Mouse (Mus musculus): ENCODE data around the gene Tex37. TPM values are rescaled to one million over a fixed set of nuclear protein-coding genes. Genes with fewer than 3 reads are reported as not detected.

Tex37 gene
- polyA plus RNA-seq, 1 experiment = not detected

DNA sequence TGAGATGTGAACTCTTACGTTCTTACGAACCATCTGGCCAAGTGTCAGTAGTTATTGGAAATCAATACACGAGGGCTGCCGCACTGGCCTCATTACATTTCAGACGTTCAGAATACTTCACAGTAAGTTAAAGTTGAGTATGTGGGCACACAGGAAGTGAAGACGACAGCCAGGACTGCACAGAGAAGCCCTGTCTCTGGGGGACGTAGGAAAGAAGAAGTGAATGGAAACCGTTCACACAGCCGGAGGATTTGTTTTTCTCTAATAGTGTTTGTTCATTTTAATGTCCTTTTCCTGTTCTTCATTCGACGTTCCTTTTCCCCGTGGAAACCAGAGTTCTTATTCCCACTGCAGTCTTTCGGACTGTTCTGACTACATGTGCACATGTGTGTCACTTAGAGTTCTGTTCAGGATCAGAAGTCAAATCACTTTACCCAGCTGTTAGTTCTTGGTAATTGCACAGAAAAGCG, 47.2 kb downstream of the Tex37 start:
- TF ChIP-seq TCF12 (IDR thresholded peaks at IDR 0.05; ENCODE audit: insufficient read depth, poor library complexity, severe bottlenecking) (no peak), MAX (IDR thresholded peaks at IDR 0.05; ENCODE audit: low read depth) (no peak), USF1 (IDR thresholded peaks at IDR 0.05; ENCODE audit: low read depth) (no peak), SRF (IDR thresholded peaks at IDR 0.05; ENCODE audit: control insufficient read depth, insufficient read length, low read depth) (no peak), MYOG (IDR thresholded peaks at IDR 0.05; ENCODE audit: control insufficient read depth in 1 of 3, insufficient read depth in 1 of 3, insufficient read length in 2 of 3, low read depth in 2 of 3) (no peak), REST (IDR thresholded peaks at IDR 0.05; ENCODE audit: insufficient read depth, insufficient read length) (no peak), POLR2A (IDR thresholded peaks at IDR 0.05; ENCODE audit: insufficient read length, low read depth) (no peak), MYOD1 (IDR thresholded peaks at IDR 0.05; ENCODE audit: control insufficient read depth in 1 of 3, insufficient read length in 2 of 3, low read depth in 2 of 3) (no peak), TCF3 (IDR thresholded peaks at IDR 0.05; ENCODE audit: insufficient read length, low read depth) (no peak), CEBPB (IDR thresholded peaks at IDR 0.05; ENCODE audit: insufficient read depth, poor library complexity, severe bottlenecking) (no peak)
- Histone ChIP-seq H3K4me2 (ENCODE audit: low read depth) (no peak overlapping the region), H3K79me2 (ENCODE audit: control insufficient read depth, insufficient read depth) (peaks cover 4% of the 10 kb centered on the region), H3ac (ENCODE audit: control insufficient read depth, insufficient read length) (no peak overlapping the region), H3K36me3 (ENCODE audit: control insufficient read depth, insufficient read depth) (no peaks in the 10 kb centered on the region), H3K27me3 (ENCODE audit: control insufficient read depth, insufficient read depth, insufficient read length) (no peaks in the 10 kb centered on the region), H3K4me3 (no peak overlapping the region)

DNA sequence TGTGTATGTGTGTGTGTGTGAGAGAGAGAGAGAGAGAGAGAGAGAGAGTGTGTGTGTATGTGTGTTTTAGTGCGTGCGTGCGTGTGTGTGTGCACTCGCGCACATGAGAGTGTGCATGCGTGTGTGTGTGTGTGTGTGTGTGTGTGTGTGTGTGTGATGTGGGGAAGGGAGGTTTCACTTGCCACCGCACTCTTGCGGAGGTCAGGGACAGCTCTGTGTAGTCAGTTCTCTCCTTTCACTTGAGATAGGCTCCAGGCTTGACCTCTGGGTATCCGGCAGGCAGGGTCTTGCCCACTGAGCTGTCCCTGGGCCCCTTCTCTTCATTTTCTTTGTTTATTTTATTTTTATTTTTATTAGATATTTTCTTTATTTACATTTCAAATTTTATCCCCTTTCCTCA, 51.4 kb downstream of the Tex37 start:
- Histone ChIP-seq H3K4me2 (ENCODE audit: low read depth) (no peak overlapping the region), H3K27me3 (ENCODE audit: control insufficient read depth, insufficient read depth, insufficient read length) (no peaks in the 10 kb centered on the region), H3K4me3 (no peak overlapping the region), H3K79me2 (ENCODE audit: control insufficient read depth, insufficient read depth) (peaks cover 4% of the 10 kb centered on the region), H3K36me3 (ENCODE audit: control insufficient read depth, insufficient read depth) (no peaks in the 10 kb centered on the region), H3ac (ENCODE audit: control insufficient read depth, insufficient read length) (no peak overlapping the region)
- TF ChIP-seq SRF (IDR thresholded peaks at IDR 0.05; ENCODE audit: control insufficient read depth, insufficient read length, low read depth) (no peak), USF1 (IDR thresholded peaks at IDR 0.05; ENCODE audit: low read depth) (no peak), MAX (IDR thresholded peaks at IDR 0.05; ENCODE audit: low read depth) (no peak), MYOG (IDR thresholded peaks at IDR 0.05; ENCODE audit: control insufficient read depth in 1 of 3, insufficient read depth in 1 of 3, insufficient read length in 2 of 3, low read depth in 2 of 3) (no peak), POLR2AphosphoS2 (IDR thresholded peaks at IDR 0.05; ENCODE audit: insufficient read length, low read depth) (no peak)

DNA sequence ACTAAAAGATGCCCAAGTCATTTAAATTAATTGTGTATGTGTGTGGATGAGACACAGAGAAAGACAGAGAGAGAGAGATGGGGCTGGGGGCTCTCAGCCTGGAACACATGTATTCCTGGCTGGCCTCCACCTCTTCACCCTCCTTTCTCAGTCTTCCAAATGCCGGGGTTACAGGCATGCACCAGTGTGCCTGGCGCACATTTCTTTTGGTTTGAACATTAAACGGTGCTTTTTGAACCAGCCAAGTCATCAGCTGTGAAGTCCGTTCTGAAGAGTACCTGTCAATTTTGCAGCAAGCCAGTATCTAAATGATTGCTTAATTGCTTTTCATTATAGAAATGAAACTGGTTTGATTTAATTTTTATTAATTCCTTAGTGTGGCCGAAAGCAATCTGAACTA, 52.0 kb downstream of the Tex37 start:
- Histone ChIP-seq H3K79me2 (ENCODE audit: control insufficient read depth, insufficient read depth) (peaks cover 4% of the 10 kb centered on the region), H3K4me2 (ENCODE audit: low read depth) (no peak overlapping the region), H3K27me3 (ENCODE audit: control insufficient read depth, insufficient read depth, insufficient read length) (no peaks in the 10 kb centered on the region), H3ac (ENCODE audit: control insufficient read depth, insufficient read length) (no peak overlapping the region), H3K36me3 (ENCODE audit: control insufficient read depth, insufficient read depth) (no peaks in the 10 kb centered on the region), H3K4me3 (no peak overlapping the region)
- TF ChIP-seq REST (IDR thresholded peaks at IDR 0.05; ENCODE audit: insufficient read depth, insufficient read length) = no peak
- TF ChIP-seq SRF (IDR thresholded peaks at IDR 0.05; ENCODE audit: control insufficient read depth, insufficient read length, low read depth) = no peak
- no peak for TF ChIP-seq TCF3 (IDR thresholded peaks at IDR 0.05; ENCODE audit: insufficient read length, low read depth)
- TF ChIP-seq MAX (IDR thresholded peaks at IDR 0.05; ENCODE audit: low read depth) = no peak
- no peak for TF ChIP-seq TCF12 (IDR thresholded peaks at IDR 0.05; ENCODE audit: insufficient read depth, poor library complexity, severe bottlenecking)
- TF ChIP-seq E2F4 (IDR thresholded peaks at IDR 0.05; ENCODE audit: insufficient read depth) = no peak
- no peak for TF ChIP-seq MYOD1 (IDR thresholded peaks at IDR 0.05; ENCODE audit: control insufficient read depth in 1 of 3, insufficient read length in 2 of 3, low read depth in 2 of 3)
- TF ChIP-seq POLR2AphosphoS2 (IDR thresholded peaks at IDR 0.05; ENCODE audit: insufficient read length, low read depth) = no peak
- no peak for TF ChIP-seq MYOG (IDR thresholded peaks at IDR 0.05; ENCODE audit: control insufficient read depth in 1 of 3, insufficient read depth in 1 of 3, insufficient read length in 2 of 3, low read depth in 2 of 3)
- TF ChIP-seq POLR2A (IDR thresholded peaks at IDR 0.05; ENCODE audit: insufficient read length, low read depth) = no peak
- no peak for TF ChIP-seq USF1 (IDR thresholded peaks at IDR 0.05; ENCODE audit: low read depth)
- no peak for TF ChIP-seq CEBPB (IDR thresholded peaks at IDR 0.05; ENCODE audit: insufficient read depth, poor library complexity, severe bottlenecking)

DNA sequence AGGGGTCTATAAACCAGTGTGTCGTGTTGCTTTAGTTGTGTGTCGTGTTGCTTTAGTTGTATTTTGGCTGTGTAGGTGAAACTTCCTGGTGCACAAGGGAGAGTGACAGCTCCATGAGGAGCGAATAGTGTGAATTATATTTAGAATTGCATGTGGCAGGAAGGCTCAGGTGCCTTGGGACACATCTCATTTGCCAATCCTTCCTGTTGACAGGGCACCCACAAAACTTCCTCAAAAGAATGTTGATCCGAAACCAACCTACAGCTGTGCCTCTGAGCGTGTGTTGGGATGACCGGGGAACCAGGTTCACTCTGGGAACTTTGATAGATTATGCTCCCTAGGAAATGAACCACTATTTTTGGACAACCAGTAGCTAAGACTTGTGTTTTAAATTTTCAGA, 54.4 kb downstream of the Tex37 start:
- Histone ChIP-seq H3K4me2 (ENCODE audit: low read depth) (no peak overlapping the region), H3K27me3 (ENCODE audit: control insufficient read depth, insufficient read depth, insufficient read length) (no peaks in the 10 kb centered on the region), H3K4me3 (no peak overlapping the region), H3ac (ENCODE audit: control insufficient read depth, insufficient read length) (no peak overlapping the region), H3K36me3 (ENCODE audit: control insufficient read depth, insufficient read depth) (no peaks in the 10 kb centered on the region), H3K79me2 (ENCODE audit: control insufficient read depth, insufficient read depth) (no peaks in the 10 kb centered on the region)
- TF ChIP-seq MYOD1 (IDR thresholded peaks at IDR 0.05; ENCODE audit: control insufficient read depth in 1 of 3, insufficient read length in 2 of 3, low read depth in 2 of 3) (no peak), REST (IDR thresholded peaks at IDR 0.05; ENCODE audit: insufficient read depth, insufficient read length) (no peak), E2F4 (IDR thresholded peaks at IDR 0.05; ENCODE audit: insufficient read depth) (no peak), MYOG (IDR thresholded peaks at IDR 0.05; ENCODE audit: control insufficient read depth in 1 of 3, insufficient read depth in 1 of 3, insufficient read length in 2 of 3, low read depth in 2 of 3) (no peak), TCF3 (IDR thresholded peaks at IDR 0.05; ENCODE audit: insufficient read length, low read depth) (no peak), POLR2A (IDR thresholded peaks at IDR 0.05; ENCODE audit: insufficient read length, low read depth) (no peak), SRF (IDR thresholded peaks at IDR 0.05; ENCODE audit: control insufficient read depth, insufficient read length, low read depth) (no peak), USF1 (IDR thresholded peaks at IDR 0.05; ENCODE audit: low read depth) (no peak), CEBPB (IDR thresholded peaks at IDR 0.05; ENCODE audit: insufficient read depth, poor library complexity, severe bottlenecking) (no peak), TCF12 (IDR thresholded peaks at IDR 0.05; ENCODE audit: insufficient read depth, poor library complexity, severe bottlenecking) (no peak), MAX (IDR thresholded peaks at IDR 0.05; ENCODE audit: low read depth) (no peak), POLR2AphosphoS2 (IDR thresholded peaks at IDR 0.05; ENCODE audit: insufficient read length, low read depth) (no peak)

Other genes starting within 250 kb of the Tex37 start
- 11.6 TPM for gene Rpia, start 126.7 kb downstream of the Tex37 start, polyA plus RNA-seq (2012; fragmentation: generic; extraction: Trizol)
- 3.3 TPM for gene Eif2ak3, start 74.4 kb downstream of the Tex37 start, polyA plus RNA-seq (2012; fragmentation: generic; extraction: Trizol)
- gene Foxi3, start 37.6 kb upstream of the Tex37 start, polyA plus RNA-seq (2012; fragmentation: generic; extraction: Trizol) = not detected
- gene Thnsl2, start 225.5 kb upstream of the Tex37 start, polyA plus RNA-seq (2012; fragmentation: generic; extraction: Trizol) = 0.06 TPM